Mouse (Mus musculus) testis, adult 10 weeks (tissue): ENCODE measurements around the gene Gm49373. TPM values are rescaled to one million over a fixed set of nuclear protein-coding genes. Genes with fewer than 3 reads are reported as not detected.

Source experiments
- polyA plus RNA-seq: library from polyadenylated mRNA; stranded (reverse); fragments of 350-450 nt; fragmentation: Illumina TruSeq; extraction: RNeasy Lipid Tissue Mini Kit (QIAGEN cat#74804); gene quantifications from one replicate; pipeline ENCODE4 v1.2.3, GENCODE M21; 2014; ENCODE audit warnings: low read depth, low replicate concordance

Gm49373 gene
- polyA plus RNA-seq, result not detected

GRCm38 (mm10) chr9:21073044-21073840 is at the start of gene Gm49373, which contains the start of gene Fdx1l:
TSS of gene Gm49373 (minus strand) at chr9:21073096.
TSS of gene Fdx1l (minus strand) at chr9:21073614.

DNA sequence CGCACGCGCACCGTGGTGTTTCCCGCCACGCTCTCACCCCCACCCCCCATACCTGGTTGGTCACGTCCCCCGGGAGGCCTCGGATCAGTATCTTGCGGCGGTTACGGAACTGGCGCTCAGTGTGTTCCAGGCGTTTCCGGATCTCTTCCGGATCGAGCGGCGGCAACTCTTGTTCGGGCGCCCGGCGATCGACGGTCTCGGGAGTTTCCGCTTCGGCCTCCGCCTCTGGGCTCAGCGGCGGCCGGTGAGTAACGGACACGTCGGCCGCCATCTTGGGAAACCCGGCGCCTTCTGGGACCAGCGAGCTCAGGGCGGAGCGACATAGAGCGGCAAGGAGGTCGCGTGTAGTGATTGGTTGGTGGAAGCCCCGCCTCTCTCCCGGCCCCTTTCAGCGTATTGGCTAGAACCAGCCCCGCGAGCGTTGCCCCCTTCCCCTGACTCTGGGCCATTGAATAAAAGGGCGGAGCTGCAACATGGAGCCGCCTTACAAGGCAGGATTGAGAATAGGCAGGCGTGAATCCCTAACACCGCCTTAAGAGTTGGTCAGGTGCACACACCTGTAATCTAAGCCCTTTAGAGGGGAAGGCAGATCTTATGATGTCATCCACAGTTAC is 18.9 kb upstream of the Gm49373 start, which contains the start of the genes Gm38431 and Raver1:
Gene Gm38431 (minus strand): TSS at position 291 of the 614 bp plus-strand sequence.
Gene Raver1 (minus strand): TSS at position 302 of the 614 bp plus-strand sequence.

GRCm38 (mm10) chr9:21067006-21067684 is 5.8 kb downstream of the Gm49373 start, which contains the start of gene Zglp1:
TSS of gene Zglp1 (minus strand) at chr9:21067093.

DNA sequence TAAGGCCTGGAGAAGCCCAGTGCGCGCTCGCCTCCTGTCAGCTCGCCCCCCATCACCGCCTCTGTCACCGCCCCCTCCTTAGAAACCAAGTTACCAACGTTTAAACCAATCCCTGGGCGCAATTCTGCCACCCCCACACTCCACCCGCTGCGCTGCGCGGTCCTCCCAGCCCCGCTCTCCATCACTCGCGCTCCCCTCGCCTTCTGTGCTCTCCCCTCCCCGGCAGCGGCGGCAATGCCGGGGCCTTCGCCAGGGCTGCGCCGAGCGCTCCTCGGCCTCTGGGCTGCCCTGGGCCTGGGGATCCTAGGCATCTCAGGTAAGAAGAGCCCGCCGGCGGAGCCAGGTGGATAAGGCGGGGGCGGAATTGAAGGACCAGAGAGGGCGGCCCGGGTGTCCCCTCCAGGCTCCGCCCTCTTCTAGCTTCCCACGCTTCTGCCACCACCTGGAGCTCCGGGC is 41.0 kb downstream of the Gm49373 start, which contains the start of gene Icam5:
Gene Icam5 (plus strand): TSS at position 178 of the 456 bp plus-strand sequence.

GRCm38 (mm10) chr9:21029291-21030054 is 43.4 kb downstream of the Gm49373 start, which contains the start of gene Icam4:
TSS of gene Icam4 (plus strand) at chr9:21029373.

GRCm38 (mm10) chr9:21015571-21016130 is 57.2 kb downstream of the Gm49373 start, which contains the start of gene Icam1:
TSS of gene Icam1 (plus strand) at chr9:21015985.

Other genes starting within 250 kb of the Gm49373 start
- 0.46 TPM for gene A230050P20Rik, start 204.5 kb downstream of the Gm49373 start, polyA plus RNA-seq
- not detected for gene Angptl6, start 193.4 kb downstream of the Gm49373 start, polyA plus RNA-seq
- gene Ppan, start 184.9 kb downstream of the Gm49373 start, polyA plus RNA-seq, result 0.57 TPM
- gene Eif3g, start 174.5 kb downstream of the Gm49373 start, polyA plus RNA-seq, result 91.3 TPM
- 8.4 TPM for gene Dnmt1, start 113.2 kb downstream of the Gm49373 start, polyA plus RNA-seq
- gene S1pr2, start 96.3 kb downstream of the Gm49373 start, polyA plus RNA-seq, result 0.07 TPM
- 0.25 TPM for gene Mrpl4, start 70.4 kb downstream of the Gm49373 start, polyA plus RNA-seq
- gene Icam1, start 57.1 kb downstream of the Gm49373 start, polyA plus RNA-seq, result 0.84 TPM
- not detected for gene Icam4, start 43.7 kb downstream of the Gm49373 start, polyA plus RNA-seq
- gene Icam5, start 41.0 kb downstream of the Gm49373 start, polyA plus RNA-seq, result not detected
- not detected for gene Zglp1, start 6.0 kb downstream of the Gm49373 start, polyA plus RNA-seq
- not detected for gene Fdx1l, start 518 bp upstream of the Gm49373 start, polyA plus RNA-seq
- gene Gm38431, start 18.9 kb upstream of the Gm49373 start, polyA plus RNA-seq, result 8.2 TPM
- gene Raver1, start 18.9 kb upstream of the Gm49373 start, polyA plus RNA-seq, result 2.4 TPM
- gene Tyk2, start 58.1 kb upstream of the Gm49373 start, polyA plus RNA-seq, result 2.0 TPM
- gene Cdc37, start 76.9 kb upstream of the Gm49373 start, polyA plus RNA-seq, result 7.8 TPM
- gene Pde4a, start 92.6 kb upstream of the Gm49373 start, polyA plus RNA-seq, result 6.8 TPM
- 6.5 TPM for gene Keap1, start 166.3 kb upstream of the Gm49373 start, polyA plus RNA-seq
- gene S1pr5, start 175.3 kb upstream of the Gm49373 start, polyA plus RNA-seq, result not detected
- gene Atg4d, start 192.2 kb upstream of the Gm49373 start, polyA plus RNA-seq, result 0.36 TPM
- 6.8 TPM for gene Kri1, start 214.9 kb upstream of the Gm49373 start, polyA plus RNA-seq
- gene Cdkn2d, start 218.3 kb upstream of the Gm49373 start, polyA plus RNA-seq, result 23.7 TPM
- gene Ap1m2, start 239.2 kb upstream of the Gm49373 start, polyA plus RNA-seq, result 0.41 TPM
- 18.0 TPM for gene Slc44a2, start 247.6 kb upstream of the Gm49373 start, polyA plus RNA-seq